Mouse (Mus musculus): ENCODE results near the gene Krtap31-1.
"Not testable (repeated sequence)": the region's sequence is repeated elsewhere in the genome, so short reads cannot be mapped to it uniquely, and the experiment has no call there.

Krtap31-1 gene

DNA sequence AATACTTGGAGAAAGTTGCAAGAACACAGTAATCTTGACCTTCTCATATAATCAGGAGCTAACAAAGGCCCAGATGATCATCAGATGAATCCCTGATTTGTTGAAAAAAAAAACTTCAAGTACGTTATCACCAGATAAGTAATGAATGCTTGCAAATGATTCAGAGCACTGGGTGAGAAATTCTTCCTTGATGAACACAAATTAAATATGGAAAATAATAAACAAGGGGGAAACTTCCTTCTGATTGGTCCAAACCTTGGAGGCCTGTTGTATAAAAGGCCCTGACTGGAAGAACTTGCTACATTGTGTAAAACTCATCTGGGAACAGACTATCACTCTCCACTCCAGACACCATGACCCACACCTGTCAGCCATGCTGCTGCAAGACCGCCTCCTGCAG lies at the start of gene Krtap31-1:
Gene Krtap31-1, plus strand, starts transcription at position 301 of the 400 bp plus-strand sequence.
- no peak for DNase-seq (ENCODE audit: low spot score)

DNA sequence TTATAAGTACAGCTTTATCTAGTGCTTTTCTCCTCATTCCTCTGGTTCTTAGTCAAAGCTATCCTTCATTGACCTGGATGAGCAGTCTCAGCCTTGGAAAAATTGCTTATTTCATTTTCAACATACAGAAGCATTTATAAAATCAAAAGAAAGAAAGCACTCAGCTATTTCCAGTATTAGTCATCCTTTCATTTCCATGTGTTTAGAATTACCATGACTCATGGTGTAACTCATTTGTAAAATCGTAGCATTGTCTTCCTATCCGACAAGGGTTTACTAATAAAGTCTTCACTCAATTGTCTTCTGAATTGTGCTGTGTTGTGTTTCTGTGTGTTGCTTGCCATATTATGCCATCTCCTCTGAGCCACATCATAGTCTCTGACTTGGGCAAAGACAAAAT lies 49.0 kb upstream of the Krtap31-1 start:
- DNase-seq (ENCODE audit: low spot score), result no peak

DNA sequence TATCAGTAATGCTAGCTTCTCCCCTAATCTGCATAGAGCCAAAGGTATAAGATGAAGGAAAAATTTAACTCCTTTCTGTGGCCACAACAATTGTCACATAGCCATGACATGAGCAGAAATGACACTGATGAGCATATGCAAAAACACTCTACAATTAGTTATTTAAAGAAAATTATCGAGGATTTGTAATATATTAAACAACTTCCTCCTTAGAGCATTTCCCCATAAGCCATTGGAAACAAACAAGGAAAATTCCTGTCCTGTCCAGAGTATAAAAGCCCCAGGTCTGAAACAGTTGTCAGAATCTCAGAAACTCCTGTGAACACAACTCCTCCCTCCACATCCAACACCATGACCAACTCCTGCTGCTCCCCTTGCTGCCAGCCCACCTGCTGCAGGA lies 43.5 kb upstream of the Krtap31-1 start, which contains the start of gene Gm11559:
Gene Gm11559, plus strand, starts transcription at position 301 of the 400 bp plus-strand sequence.
- not testable (repeated sequence) for DNase-seq (ENCODE audit: low spot score)

DNA sequence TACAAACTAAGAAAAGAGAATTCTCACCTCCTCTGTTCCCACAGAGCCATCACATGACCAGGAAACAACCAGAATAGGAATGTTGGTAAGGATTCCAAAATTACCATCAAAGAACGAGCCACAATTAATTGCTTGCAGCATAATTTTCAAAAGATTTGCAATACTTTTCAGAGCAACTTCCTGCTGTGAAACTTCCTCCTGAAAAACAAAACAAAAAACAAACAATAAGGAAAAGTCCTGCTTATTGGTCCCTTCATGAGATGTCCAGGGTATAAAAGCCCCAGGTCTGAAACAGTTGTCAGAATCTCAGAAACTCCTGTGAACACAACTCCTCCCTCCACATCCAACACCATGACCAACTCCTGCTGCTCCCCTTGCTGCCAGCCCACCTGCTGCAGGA lies 34.6 kb upstream of the Krtap31-1 start, which contains the start of gene Krtap9-1:
Gene Krtap9-1, plus strand, starts transcription at position 301 of the 400 bp plus-strand sequence.
- DNase-seq (ENCODE audit: low spot score), result not testable (repeated sequence)

DNA sequence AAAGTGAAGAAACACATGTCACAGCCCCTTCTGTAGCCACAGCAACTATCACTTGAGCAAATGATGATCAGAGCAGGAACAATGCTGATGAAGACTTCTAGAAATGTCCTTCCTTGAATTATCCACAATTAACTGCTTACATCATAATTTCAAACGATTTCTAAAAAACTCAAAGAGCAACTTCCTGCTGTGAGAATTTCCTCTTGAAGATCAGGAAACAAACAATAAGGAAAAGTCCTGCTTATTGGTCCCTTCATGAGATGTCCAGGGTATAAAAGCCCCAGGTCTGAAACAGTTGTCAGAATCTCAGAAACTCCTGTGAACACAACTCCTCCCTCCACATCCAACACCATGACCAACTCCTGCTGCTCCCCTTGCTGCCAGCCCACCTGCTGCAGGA lies 28.8 kb upstream of the Krtap31-1 start, which contains the start of gene Gm11567:
Gene Gm11567, plus strand, starts transcription at position 301 of the 400 bp plus-strand sequence.
- DNase-seq (ENCODE audit: low spot score), result not testable (repeated sequence)

DNA sequence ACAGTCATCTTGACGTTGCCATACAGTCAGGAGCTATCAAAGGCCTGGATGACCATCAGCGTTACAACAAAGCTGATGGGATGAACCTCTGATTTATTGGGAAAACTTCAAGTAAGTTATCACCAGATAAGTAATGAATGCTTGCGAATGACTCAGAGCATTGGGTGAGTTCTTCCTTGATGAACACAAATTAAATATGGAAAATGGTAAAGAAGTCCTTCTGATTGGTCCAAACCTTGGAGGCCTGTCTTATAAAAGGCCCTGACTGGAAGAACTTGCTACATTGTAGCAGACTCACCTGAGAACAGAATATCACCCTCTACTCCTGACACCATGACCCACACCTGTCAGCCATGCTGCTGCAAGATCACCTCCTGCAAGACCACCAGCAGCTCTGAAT lies 6.7 kb downstream of the Krtap31-1 start, which contains the start of gene Gm11565:
Gene Gm11565, plus strand, starts transcription at position 301 of the 400 bp plus-strand sequence.
- DNase-seq (ENCODE audit: low spot score), result no peak

DNA sequence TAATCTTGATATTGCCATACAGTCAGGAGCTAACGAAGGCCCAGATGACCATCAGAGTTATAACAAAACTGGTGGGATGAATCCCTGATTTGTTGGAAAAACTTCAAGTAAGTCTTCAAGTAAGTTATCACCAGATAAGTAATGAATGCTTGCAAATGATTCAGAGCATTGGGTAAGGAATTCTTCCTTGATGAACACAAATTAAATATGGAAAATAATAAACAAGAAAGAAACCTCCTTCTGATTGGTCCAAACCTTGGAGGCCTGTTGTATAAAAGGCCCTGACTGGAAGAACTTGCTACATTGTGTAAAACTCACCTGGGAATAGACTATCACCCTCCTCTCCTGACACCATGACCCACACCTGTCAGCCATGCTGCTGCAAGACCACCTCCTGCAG lies 28.3 kb downstream of the Krtap31-1 start, which contains the start of gene Krtap31-2:
Gene Krtap31-2, plus strand, starts transcription at position 301 of the 400 bp plus-strand sequence.
- DNase-seq (ENCODE audit: low spot score), result no peak

DNA sequence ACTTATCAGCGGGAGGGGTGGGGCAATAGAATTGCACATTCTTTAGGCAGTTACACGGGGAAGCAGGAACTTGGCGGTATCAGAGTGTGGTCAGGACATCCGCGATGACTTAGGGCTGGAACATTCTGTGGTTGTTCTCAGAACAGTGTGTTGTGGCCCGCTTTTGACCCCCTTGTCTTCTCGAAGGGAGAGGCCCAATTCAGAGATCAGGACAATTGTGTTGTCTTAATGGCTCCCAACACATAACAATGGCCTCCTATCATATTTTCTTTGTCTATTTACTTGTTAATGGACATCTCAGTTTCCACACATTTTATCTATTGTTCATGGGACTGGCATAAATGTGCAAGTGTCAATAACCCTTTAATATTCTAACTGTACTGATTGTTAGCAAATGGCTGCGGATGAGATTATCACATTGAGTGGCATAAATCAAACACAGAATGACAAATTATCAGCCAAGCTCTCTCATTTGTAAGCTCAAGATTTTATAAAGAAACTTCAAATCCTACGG lies 30.1 kb downstream of the Krtap31-1 start:
- DNase-seq (ENCODE audit: low spot score), result no peak

DNA sequence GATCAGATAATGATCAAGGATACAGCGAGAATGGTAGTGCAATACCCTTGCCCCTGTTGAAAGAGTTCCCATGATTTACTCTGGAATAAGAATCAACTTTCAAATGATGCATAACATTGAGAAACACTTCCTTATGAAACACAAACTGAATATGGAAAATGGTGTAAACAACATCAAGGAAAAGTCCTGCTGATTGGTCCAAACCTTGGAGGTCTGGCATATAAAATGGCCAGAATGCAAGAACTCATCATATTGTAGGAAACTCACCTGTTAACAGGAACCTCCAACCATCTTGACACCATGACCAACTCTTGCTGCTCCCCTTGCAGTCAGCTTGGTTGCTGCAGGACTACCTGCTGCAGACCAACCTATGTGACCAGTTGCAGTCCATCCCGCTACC lies 40.5 kb downstream of the Krtap31-1 start, which contains the start of gene Krtap9-5:
Gene Krtap9-5, plus strand, starts transcription at position 301 of the 400 bp plus-strand sequence.
- DNase-seq (ENCODE audit: low spot score), result no peak
